Mouse (Mus musculus) limb, embryonic 10.5 days (tissue): ENCODE measurements around the gene Guf1. TPM values are rescaled to one million over a fixed set of nuclear protein-coding genes. Genes with fewer than 3 reads are reported as not detected.

Experiments
- DNase-seq: peaks from one replicate; pipeline ENCODE4 v3.0.0-alpha.2; 2017; ENCODE audit warnings: low spot score
- H3K27ac ChIP-seq: fragments of 300-500 bp; sonication (generic); 2 replicates; pipeline ENCODE4 v1.5.1; 2016; ENCODE audit warnings: mild to moderate bottlenecking
- H3K27me3 ChIP-seq: fragments of 300-500 bp; sonication (generic); 2 replicates; pipeline ENCODE4 v1.6.1; 2016; ENCODE audit warnings: low read depth, mild to moderate bottlenecking; ENCODE audit not compliant: poor library complexity, severe bottlenecking
- H3K36me3 ChIP-seq: fragments of 300-500 bp; sonication (generic); 2 replicates; pipeline ENCODE4 v1.6.1; 2016; ENCODE audit warnings: mild to moderate bottlenecking, moderate library complexity
- H3K4me1 ChIP-seq: fragments of 300-500 bp; sonication (generic); 2 replicates; pipeline ENCODE4 v1.6.1; 2016
- H3K4me3 ChIP-seq: fragments of 300-500 bp; sonication (generic); 2 replicates; pipeline ENCODE4 v1.5.1; 2016; ENCODE audit warnings: mild to moderate bottlenecking, moderate library complexity
- H3K9me3 ChIP-seq: fragments of 300-500 bp; sonication (generic); replicated peaks from 2 replicates; pipeline ENCODE4 v1.6.1; 2016; ENCODE audit warnings: mild to moderate bottlenecking
- WGBS: fragments of 180-500 bp; shearing (Covaris S2); methylation state at CpG from one replicate; pipeline ENCODE4 v1.1.7; 2016; 5-methylcytosine and 5-hydroxymethylcytosine counted together
- polyA plus RNA-seq: library from polyadenylated mRNA; unstranded; fragments of >200 nt; fragmentation: Nextera tagmentation; extraction: Ambion mirVana; gene quantifications from 2 replicates; pipeline ENCODE4 v1.2.1, GENCODE M21; 2016

Gene Guf1
- polyA plus RNA-seq, result 42.0 and 53.8 TPM in 2 replicates

GRCm38 (mm10) chr5:69556628-69557403 is at the start of gene Guf1:
Gene Guf1 (plus strand): TSS chr5:69556923.
- H3K36me3 ChIP-seq, result peaks cover 31% of the 10 kb centered on the region
- H3K27ac ChIP-seq, result peak within 1 kb of the TSS; percentile 97
- WGBS, result 1% methylated on average over 72 of the region's 72 CpGs
- H3K4me1 ChIP-seq, result peaks cover 5% of the 10 kb centered on the region; the same call in 1 of the 2 replicates
- peak; percentile 96 for DNase-seq
- H3K4me3 ChIP-seq, result peak within 1 kb of the TSS; percentile 91
- no peaks in the 10 kb centered on the region for H3K9me3 ChIP-seq
- no peaks in the 10 kb centered on the region for H3K27me3 ChIP-seq

- H3K27me3 ChIP-seq, result no peaks in the 10 kb centered on the region
- 87% methylated on average over 3 of the region's 3 CpGs for WGBS
- H3K4me1 ChIP-seq, result no peaks in the 10 kb centered on the region
- no peak for DNase-seq
- H3K4me3 ChIP-seq, result no peak overlapping the region
- no peaks in the 10 kb centered on the region for H3K36me3 ChIP-seq
- no peaks in the 10 kb centered on the region for H3K9me3 ChIP-seq
- no peak overlapping the region for H3K27ac ChIP-seq
Observed at GRCm38 (mm10) chr5:69507045-69507444, 49.7 kb upstream of the Guf1 start.

GRCm38 (mm10) chr5:69511631-69512030 is 45.1 kb upstream of the Guf1 start:
- WGBS, result 47% methylated on average over 3 of the region's 3 CpGs
- H3K27ac ChIP-seq, result no peak overlapping the region
- H3K4me1 ChIP-seq, result no peaks in the 10 kb centered on the region
- no peaks in the 10 kb centered on the region for H3K27me3 ChIP-seq
- H3K36me3 ChIP-seq, result no peaks in the 10 kb centered on the region
- no peaks in the 10 kb centered on the region for H3K9me3 ChIP-seq
- no peak for DNase-seq
- H3K4me3 ChIP-seq, result no peak overlapping the region

GRCm38 (mm10) chr5:69512203-69512602 is 44.5 kb upstream of the Guf1 start:
- Histone ChIP-seq H3K36me3 (no peaks in the 10 kb centered on the region), H3K27ac (no peak overlapping the region), H3K9me3 (no peaks in the 10 kb centered on the region), H3K4me3 (no peak overlapping the region), H3K27me3 (no peaks in the 10 kb centered on the region), H3K4me1 (no peaks in the 10 kb centered on the region)
- DNase-seq, result no peak
- WGBS, result 70% methylated on average over 4 of the region's 4 CpGs

DNA sequence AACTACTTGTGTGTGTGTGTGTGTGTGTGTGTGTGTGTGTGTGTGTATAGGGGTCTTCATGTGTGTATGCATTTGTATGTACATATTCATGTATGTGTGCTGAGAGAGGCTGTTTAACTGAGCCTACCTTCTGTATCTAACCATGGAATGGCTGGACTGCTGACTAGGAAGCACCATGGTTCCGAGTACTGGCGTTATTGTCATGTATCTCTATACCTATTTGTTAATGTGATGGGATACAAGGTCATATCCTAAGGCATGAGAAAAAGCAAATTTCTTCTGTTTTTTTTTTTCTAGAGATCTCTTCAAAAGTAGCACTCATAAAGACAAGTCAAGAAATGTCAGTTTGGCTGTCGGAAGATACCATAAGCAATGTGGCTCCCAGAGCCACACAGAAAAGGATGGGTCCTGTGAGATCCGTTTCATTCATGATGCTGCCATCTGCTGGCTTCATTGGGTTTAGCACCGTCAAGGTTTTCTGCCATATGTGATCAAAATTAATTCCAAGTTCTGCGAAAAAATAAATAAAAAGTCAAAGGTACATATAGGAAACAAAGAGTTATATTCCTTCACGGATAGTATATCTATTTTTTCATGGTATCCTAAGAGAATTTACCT is 36.0 kb upstream of the Guf1 start:
- Histone ChIP-seq H3K36me3 (no peaks in the 10 kb centered on the region), H3K27me3 (no peaks in the 10 kb centered on the region), H3K4me1 (no peaks in the 10 kb centered on the region), H3K27ac (no peak overlapping the region), H3K4me3 (no peak overlapping the region), H3K9me3 (no peaks in the 10 kb centered on the region)
- 41% methylated on average over 7 of the region's 7 CpGs for WGBS
- peak; percentile 53 for DNase-seq

- no peak overlapping the region for H3K27ac ChIP-seq
- H3K4me1 ChIP-seq, result no peaks in the 10 kb centered on the region
- no peak for DNase-seq
- H3K27me3 ChIP-seq, result no peaks in the 10 kb centered on the region
- H3K9me3 ChIP-seq, result no peaks in the 10 kb centered on the region
- no peaks in the 10 kb centered on the region for H3K36me3 ChIP-seq
- H3K4me3 ChIP-seq, result no peak overlapping the region
- WGBS, result 78% methylated on average over 5 of the region's 5 CpGs
Observed at GRCm38 (mm10) chr5:69522064-69522463, 34.7 kb upstream of the Guf1 start.

DNA sequence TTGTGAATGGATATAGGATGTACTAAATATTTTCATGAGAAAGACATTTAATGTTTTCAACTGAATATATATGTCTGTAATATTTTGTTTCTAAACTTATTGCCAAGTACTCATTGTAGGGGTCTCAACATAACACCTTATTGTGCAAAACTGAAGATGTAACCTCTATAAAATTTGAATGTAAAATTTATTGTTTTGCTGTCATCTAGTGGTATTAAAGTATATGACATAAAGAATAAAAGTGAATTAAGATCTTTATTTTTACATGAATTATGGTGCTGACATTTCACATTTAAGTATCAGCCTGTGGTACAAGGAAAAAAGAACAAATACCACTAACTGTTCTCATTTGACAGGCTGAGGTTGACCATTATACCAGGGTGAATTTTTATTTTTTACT is 32.8 kb upstream of the Guf1 start:
- H3K4me3 ChIP-seq, result no peak overlapping the region

GRCm38 (mm10) chr5:69541680-69542079 is 15.0 kb upstream of the Guf1 start:
- 94% methylated on average over 1 of the region's 1 CpGs for WGBS
- DNase-seq, result no peak
- Histone ChIP-seq H3K4me1 (no peaks in the 10 kb centered on the region), H3K27me3 (no peaks in the 10 kb centered on the region), H3K4me3 (no peak overlapping the region), H3K36me3 (no peaks in the 10 kb centered on the region), H3K9me3 (no peaks in the 10 kb centered on the region), H3K27ac (no peak overlapping the region)

More for the DNA sequence above, 32.8 kb upstream of the Guf1 start:
- H3K36me3 ChIP-seq, result no peaks in the 10 kb centered on the region
- H3K4me1 ChIP-seq, result no peaks in the 10 kb centered on the region
- DNase-seq, result no peak
- no peak overlapping the region for H3K27ac ChIP-seq
- no peaks in the 10 kb centered on the region for H3K27me3 ChIP-seq
- H3K9me3 ChIP-seq, result no peaks in the 10 kb centered on the region

GRCm38 (mm10) chr5:69542489-69542888 is 14.2 kb upstream of the Guf1 start, which contains the start of gene Yipf7:
Gene Yipf7 (minus strand): TSS chr5:69542648.
- Histone ChIP-seq H3K27me3 (no peaks in the 10 kb centered on the region), H3K27ac (no peak within 1 kb of the TSS), H3K4me1 (no peaks in the 10 kb centered on the region), H3K9me3 (no peaks in the 10 kb centered on the region), H3K36me3 (no peaks in the 10 kb centered on the region), H3K4me3 (no peak within 1 kb of the TSS)
- no peak for DNase-seq
- WGBS, result 89% methylated on average over 4 of the region's 4 CpGs

GRCm38 (mm10) chr5:69557404-69557935 is 747 bp downstream of the Guf1 start:
- no peaks in the 10 kb centered on the region for H3K9me3 ChIP-seq
- peak overlapping the region; percentile 91 for H3K4me3 ChIP-seq
- peaks cover 5% of the 10 kb centered on the region; the same call in 1 of the 2 replicates for H3K4me1 ChIP-seq
- WGBS, result 14% methylated on average over 16 of the region's 16 CpGs
- H3K27me3 ChIP-seq, result no peaks in the 10 kb centered on the region
- H3K27ac ChIP-seq, result peak overlapping the region; percentile 97
- DNase-seq, result peak; percentile 47
- H3K36me3 ChIP-seq, result peaks cover 35% of the 10 kb centered on the region

- Histone ChIP-seq H3K36me3 (peaks cover 10% of the 10 kb centered on the region; the same call in 1 of the 2 replicates), H3K27me3 (no peaks in the 10 kb centered on the region), H3K9me3 (no peaks in the 10 kb centered on the region), H3K4me1 (peaks cover 5% of the 10 kb centered on the region; the same call in 1 of the 2 replicates), H3K27ac (peak within 1 kb of the TSS; percentile 94), H3K4me3 (peak within 1 kb of the TSS; percentile 78)
- peak; percentile 92 for DNase-seq
- WGBS, result 4% methylated on average over 42 of the region's 42 CpGs
Observed at GRCm38 (mm10) chr5:69591640-69592461, 35.1 kb downstream of the Guf1 start, which contains the start of gene Gnpda2. Gene Gnpda2 (minus strand): TSS chr5:69592340.

GRCm38 (mm10) chr5:69601027-69601426 is 44.3 kb downstream of the Guf1 start:
- H3K27me3 ChIP-seq, result no peaks in the 10 kb centered on the region
- no peak overlapping the region for H3K4me3 ChIP-seq
- H3K9me3 ChIP-seq, result no peaks in the 10 kb centered on the region
- no peaks in the 10 kb centered on the region for H3K4me1 ChIP-seq
- no peak for DNase-seq
- H3K27ac ChIP-seq, result no peak overlapping the region
- H3K36me3 ChIP-seq, result no peaks in the 10 kb centered on the region
